Mouse (Mus musculus): Measurements from ENCODE around the gene Mtrr. TPM values are rescaled to one million over a fixed set of nuclear protein-coding genes. Genes with fewer than 3 reads are reported as not detected.

Gene Mtrr
- polyA plus RNA-seq, 1 experiment from 2014 or later, result 13.5 TPM

Other genes with a start within 250 kb of the Mtrr start
- gene Fastkd3, start 85 bp upstream of the Mtrr start, polyA plus RNA-seq (2014; fragmentation: Nextera tagmentation; extraction: Ambion mirVana), result 25.0 and 27.3 TPM in 2 replicates
- 4.6 and 9.5 TPM in 2 replicates for gene 1700001L19Rik, start 15.3 kb upstream of the Mtrr start, polyA plus RNA-seq (2014; fragmentation: Nextera tagmentation; extraction: Ambion mirVana)